Mouse (Mus musculus) frontal cortex, postnatal 10 days (tissue): ENCODE results near the gene Ccdc71.
A peak's percentile ranks its signal among the peaks of the same experiment; 100 is the strongest.

ENCODE experiments used
- DNase-seq, 2 experiments: peaks; one replicate each; pipeline ENCODE4 v3.0.0; 2022; ENCODE audit warnings: low spot score in 2 of 2, mixed read lengths in 1 of 2

Ccdc71 gene

DNA sequence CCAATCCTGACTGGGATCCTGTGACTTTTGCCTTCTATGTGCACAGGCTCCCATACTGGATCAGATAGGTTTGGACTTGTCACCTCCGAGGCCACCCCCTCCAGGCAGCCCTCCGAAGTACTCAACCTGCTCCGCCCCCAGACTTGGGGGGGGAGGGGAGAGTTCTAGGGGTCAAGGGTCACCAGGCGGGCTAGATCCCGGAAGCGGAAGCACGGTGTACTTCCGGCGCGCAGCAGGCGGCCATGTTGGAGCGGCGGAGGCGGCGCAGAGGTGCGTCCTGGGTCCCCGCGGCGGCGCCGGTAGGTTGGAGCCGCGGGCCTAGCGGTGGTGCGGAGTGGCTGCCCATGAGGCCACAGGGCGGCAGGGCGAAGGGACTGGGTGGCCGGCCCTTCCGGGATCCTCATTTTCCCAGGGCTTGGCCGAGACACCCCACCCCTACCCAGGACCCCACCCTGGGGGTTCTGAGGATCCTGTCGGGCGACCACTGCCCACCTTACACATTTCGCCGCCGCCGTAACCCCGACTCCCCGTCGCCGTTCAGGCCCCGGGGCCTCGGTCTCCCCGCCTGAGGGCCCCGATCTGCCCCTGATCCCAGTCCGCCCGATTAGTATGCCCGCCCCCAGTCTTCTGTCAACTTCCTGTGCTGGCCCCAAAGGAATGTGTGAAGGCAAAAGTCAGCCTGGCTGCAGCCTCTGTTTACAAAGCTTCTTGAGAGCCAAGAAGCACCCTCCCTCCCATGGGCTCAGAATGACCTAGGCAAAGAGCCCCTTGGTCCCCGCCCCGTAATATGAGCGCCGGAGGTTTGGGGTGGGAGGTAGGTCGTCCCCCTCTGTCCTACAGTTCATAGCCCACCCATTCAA lies at the start of gene Ccdc71:
TSS of gene Ccdc71 (plus strand) at position 209 of the 860 bp plus-strand sequence.
- peak; percentile 87 for DNase-seq

DNA sequence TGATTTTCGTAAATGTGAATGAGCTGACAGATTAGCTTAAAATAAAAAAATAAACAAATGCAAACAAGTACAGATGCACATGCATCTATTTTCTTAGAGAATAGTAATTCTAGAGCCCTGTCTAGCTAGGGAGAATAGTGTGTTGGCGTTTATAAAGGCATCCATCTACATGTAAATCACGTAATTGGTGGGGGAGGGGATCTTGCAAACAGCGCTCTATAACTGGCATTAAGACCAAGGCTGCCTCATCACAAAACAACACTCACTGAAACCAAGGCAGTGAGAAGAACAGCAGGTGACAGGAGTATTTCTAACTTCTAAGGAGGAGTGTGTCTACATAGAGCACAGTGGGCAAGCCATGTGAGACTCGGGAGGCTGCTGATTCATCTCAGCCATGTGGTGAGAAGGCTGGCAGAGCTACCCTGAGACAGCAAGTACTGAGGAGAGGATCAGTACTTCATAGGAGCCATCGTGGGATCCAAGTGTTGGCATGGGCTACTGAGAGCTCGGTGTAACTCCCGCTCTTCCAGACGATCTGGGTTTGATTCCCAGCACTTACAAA lies 48.9 kb upstream of the Ccdc71 start:
- peak in 1 of 2 experiments; percentile 43 for DNase-seq

DNA sequence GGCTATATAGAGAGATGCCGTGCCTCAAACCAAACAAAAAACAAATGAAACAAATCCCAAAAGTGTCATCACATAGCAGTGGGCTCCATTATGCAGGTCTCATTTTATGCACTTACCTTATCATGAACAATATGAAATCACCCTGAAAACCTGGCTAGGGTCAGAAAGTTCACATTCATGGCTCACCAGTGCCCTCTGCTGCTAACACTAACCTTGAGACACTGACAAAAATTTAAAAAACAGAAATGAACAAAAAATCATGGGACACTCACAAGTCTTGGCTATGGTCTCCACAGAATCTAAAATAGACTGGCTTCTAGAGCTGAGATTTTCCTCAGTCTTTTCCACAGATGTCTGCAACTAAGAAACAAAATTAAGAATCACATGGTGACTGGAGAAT lies 48.1 kb upstream of the Ccdc71 start:
- DNase-seq, result no peak

DNA sequence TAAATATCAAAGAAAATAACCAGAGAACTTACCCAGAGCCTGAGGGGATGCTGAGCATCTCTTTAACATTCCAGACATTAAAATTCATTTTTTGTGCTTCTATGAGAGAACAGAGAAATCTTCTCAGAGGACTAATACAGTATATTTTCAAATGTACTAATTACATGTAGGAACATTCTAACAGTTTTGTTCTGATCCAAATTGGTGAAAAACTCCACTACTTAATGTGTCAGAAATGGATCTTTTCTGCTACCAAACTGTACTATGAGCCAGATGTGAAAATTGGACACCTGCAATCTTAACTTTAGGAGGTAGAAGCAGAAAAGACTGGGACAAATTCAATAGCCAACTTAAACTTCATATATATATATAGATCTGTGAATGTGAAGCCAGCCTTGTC lies 31.9 kb upstream of the Ccdc71 start, which contains the start of gene Ccdc36:
TSS of gene Ccdc36 (minus strand) at position 101 of the 400 bp plus-strand sequence.
- DNase-seq, result no peak

DNA sequence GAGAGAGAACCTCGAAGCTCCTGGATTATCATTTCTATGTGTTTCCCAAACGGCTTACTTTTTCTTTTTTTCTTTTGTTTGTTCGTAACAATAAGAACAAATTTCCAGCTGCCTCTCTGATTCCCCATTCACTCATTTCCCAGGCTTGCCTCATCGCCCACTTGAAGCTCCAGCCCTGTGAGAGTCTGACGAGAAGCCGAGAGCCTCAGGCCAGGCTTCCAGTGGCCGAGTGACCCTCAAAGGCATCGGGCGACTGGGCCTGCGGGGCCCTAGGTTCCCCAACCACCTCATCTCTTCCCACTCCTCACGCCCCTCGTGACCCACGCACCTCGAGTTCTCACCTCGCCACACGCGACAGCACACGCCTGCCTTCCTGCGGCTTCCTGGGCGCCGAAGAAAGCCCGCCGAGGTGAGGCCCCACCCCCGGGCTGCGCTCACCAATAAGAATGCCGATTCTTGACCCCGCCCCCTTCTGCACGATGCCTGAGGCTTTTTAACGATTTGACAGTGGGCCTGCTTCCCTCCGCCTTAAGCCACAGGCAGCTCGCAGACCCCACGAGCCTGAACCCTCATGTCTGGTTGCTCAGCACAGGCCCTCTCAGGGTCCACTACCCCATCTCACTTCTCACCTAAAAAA lies 28.8 kb upstream of the Ccdc71 start:
- no peak for DNase-seq

DNA sequence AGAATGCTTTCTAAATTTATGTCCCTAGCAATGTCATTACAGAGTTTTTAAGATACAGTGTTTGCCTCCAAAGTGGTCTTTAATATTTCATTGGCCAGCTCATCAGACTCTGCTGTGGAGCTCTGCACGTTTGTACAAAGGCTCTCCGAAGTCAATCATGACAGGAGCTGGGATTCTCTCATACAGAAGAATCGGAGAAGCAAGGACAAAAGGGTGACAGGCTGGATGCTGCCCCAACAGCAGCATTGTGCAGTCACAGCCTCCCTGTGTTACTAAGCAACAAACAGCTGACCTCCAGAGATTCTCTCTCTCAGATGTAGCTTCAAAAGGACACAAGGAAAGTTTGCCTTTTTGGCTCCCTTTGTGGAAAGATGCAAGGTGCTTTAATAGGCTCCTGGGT lies 24.1 kb upstream of the Ccdc71 start, which contains the start of gene BC048562:
TSS of gene BC048562 (plus strand) at position 301 of the 400 bp plus-strand sequence.
- DNase-seq, result no peak

DNA sequence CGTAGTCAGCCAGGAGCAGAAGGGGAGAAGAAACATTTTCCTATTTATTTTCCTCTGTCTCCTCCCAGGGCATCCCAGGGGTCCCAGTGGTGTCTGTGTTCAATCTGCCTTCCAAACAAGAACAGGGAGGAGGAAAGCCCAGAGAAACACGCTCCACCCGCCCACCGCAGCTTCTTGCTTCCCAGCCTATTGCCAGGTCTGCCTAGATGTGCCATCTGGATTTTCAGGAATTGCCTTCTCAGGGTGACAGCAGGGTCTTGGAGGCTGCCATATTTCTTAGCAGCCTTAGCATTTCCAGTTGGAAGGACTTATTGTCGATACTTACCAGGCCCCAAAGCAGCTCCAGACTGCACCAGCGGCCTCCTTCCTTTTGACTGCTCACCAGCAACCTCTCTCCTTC lies 21.2 kb upstream of the Ccdc71 start:
- DNase-seq, result no peak

DNA sequence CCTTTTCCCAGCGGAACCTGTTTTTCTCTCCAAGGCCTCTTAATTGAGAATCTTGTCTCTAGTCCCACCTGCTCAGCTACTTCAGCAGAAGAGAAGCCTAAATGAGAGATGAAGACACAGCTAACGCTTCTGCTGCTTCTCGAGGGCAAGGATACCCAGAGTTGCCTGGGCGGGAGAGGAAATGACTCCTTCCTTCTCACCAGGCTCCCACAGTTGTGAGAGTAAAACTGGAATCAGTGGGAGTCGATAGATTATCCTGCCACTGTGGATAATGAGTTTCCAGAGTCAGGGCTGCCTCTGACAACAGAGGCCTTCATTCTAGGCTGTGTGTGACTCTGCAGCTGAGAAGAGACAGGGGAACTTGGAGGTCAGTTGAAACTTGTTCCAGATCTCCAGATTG lies 19.8 kb upstream of the Ccdc71 start:
- DNase-seq, result no peak

DNA sequence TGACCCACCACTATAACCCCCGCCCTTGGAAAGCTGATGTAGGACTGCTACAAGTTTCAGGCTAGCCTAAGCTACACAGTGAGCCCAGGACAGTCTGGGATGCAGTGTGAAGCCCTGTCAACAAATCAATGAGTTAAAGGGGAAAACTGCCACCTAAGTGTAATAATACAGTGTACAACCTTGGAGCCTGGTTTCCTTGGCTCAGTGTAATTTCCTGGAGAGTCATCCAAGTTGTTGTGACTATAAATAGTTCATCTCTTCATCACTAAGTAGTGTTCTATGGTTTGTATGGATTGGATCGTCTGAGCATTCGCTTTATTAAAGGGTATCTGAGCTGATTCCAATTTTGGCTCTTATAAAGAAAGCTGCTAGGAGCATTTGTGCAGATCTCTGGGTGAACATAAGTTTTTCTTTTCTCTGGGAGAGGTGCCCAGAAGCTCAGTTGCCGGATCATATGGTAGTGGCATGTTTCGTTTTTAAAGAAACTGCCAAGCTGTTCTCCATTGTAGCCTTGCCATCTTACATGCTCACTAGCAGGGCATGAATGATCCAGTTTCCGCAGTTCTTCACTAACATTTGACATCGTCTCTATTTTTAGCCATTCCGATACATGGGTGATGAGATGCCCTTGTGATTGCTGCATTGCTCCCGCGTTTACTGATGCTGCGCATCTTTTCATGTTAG lies 18.9 kb upstream of the Ccdc71 start:
- no peak for DNase-seq

DNA sequence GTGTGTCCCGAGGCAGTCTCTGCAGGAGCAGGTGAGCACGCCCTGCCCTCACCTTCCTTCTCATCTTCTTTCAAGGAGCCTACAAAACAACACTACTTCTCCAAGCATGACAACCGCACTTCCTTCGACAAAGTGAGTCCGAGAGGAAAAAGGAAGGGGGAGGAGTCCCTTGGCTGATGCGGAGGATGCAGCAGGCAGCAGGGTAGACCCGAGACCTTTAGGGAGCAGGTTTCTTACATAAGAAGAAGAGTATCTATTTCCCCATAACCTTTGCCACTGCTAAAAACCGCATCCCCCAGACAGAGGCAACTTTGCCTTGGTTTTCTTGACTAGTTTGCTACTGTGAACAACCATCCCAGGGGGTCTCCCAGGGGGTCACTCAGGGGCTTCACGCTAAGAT lies 15.2 kb upstream of the Ccdc71 start:
- no peak for DNase-seq

DNA sequence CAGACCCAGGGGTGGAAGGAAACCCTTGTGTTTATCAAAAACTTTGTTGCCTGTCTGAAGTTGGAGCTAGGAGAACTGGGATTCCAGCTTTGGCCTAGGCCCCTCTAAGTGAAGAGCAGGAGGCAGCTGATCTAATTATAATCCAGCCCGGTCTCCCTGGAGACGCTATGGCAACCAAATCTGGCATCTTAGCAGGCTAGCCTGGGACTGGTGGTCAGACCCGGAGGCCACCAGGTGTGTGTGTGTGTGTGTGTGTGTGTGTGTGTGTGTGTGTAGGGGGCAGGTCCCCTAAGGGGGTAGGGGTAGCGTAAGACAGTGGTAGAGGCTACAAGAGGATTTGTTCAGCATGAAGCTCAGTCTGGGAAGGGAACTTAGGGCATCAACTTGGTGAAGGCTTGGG lies 10.5 kb upstream of the Ccdc71 start:
- peak in 1 of 2 experiments; percentile 58 for DNase-seq

DNA sequence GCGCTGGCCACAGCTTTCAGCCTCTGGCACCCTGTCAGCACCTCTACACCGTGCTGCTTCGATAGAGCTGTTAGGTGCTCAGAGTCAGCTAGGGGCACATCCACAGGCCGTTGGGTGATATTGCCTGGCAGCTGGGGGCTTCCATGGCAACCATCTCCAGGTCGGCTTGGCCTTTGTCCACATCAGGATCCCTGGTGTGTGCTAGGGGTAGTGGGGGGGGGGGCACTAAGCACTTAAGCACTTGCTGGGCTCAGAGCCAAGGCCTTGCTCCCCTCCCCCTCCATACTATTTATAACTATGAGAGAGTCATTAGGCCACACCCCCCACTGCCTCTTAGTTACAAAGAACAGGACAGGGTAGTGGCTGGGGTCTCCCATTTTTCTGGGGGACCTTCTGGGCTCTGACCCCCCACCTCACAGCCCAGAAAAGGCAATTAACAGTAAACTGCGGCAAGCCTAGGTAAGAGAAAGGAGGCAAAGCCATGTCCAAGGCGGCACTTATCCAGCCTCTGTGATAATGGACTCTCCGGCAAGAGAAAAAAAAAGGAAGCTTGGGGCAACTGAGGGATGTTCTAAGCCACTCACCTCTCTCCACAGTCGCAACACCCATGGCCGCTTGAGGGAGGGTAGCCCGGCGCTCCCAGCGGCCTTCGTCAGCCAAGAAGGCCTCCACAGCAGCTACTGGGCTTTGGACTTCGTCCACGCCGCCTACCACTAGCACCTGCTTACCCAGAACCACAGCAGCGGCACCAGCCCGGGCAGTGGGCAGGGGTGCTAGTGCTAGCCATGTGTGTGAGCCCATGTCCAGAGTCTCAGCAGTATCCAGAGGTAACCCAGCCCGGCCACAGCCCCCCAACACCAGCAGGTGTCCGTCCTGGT lies 9.8 kb upstream of the Ccdc71 start:
- no peak for DNase-seq

DNA sequence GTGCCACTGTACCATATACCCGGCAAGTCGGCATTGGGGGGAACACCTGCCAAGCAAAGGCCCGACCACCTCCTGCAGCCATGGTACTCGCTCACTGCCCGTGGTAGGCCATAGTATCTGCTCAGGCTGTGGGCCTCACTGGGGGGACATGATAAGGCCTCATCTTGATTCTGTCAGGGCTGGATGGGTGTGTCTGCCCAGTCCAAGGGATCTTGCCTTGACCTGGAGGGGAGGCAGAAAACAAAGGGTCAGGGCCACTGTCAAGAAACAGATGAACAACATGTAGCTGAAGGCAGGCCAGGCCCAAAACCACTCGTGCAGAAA lies 9.2 kb upstream of the Ccdc71 start:
- no peak for DNase-seq

DNA sequence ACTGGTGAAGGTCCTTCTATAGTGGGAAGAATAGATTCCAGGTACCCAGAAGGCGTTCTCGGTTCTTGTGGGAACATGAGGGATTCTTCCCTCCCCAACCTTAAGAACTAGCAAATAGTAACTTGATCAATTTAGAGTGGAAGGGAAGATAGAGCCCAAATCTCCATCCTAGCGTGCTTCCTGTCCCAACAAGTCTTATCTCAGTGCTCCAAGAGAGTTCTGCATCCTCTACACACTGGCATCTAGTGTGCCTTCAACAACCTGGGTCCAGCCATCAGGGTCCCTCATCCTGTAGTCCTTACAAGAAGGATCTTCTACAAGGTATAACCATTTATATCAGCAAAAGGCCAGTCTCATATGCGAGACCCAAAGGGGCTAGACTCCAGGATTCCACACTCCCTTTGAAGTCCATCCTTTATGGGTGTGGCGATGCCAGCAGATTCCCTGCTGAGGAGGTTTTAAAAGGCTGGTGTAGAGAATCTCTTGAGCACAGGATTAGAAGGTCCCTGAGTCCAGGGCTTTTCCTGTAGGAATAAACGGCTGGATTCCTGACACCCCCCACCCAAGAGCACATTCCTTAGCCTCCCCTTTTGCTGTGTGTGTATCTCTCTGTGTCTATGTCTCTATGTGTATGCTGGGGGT lies 8.7 kb upstream of the Ccdc71 start:
- DNase-seq, result no peak

DNA sequence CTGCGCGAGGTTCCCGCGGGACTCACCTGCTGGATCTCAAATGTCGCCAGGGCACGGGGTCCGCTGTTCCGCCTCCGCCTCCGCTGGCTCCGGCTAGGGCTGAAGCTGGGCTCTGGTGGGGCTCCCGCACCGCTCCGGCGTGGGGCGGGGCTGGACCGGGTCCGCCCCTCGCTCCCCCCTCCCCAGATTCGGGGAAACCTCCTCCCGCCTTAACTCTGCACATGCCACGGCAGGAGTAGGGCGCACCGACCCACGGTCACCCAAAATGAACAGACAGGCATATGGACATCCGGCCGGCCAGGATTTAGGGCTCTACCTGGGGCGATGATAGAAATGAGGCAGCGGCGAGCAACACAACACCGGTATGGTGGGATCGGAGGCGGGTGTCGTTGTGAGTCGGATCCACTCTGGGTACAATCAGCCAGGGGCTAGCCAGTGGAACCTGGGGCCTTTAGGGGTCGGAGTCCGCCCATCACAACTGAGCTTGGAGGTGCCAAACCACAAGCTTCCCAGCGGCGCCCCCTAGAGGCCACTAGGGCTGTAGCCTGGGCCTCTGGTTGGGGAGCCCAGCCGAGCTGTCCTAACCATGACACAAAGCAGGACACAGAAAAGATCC lies 7.9 kb upstream of the Ccdc71 start:
- DNase-seq, result peak; percentile 74 to 87

DNA sequence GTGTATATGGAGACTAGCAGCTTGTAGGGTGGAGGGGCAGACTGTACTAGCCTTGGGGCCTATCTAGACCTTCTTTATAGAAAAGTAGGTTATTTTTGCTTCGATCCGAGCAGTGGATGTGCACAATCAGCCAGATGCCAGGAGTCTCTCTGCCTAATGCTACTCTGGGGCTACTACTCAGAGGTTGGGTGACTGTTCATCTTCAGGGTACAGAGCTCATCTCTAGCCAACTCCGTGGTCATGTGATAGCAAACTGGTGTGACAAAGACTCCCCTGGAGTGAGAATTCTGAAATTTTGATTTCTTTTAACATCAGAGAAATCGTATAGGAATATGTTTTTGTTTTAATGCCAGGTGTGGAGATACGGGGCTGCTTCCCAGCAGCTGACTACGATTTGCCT lies 7.4 kb upstream of the Ccdc71 start:
- DNase-seq, result no peak

DNA sequence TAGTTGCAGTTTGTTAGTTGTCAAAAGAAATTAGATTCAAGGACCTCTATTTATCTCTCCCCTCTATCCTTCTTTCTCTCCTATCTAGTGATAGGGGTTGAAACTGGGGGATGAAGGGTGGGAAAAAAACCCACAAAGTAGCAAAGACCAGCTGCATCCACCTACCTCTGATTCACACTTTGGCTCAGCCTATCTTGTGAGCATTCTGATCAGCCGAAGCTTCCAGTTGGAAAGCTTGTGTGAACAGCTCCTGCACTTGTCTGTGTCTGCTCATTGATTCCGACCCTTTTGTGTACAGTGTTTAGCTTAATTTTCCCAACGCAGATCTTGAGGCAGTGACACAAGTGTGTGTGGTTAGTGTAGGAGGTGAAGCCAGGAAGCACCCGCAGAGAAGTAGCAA lies 6.9 kb upstream of the Ccdc71 start:
- DNase-seq, result no peak

DNA sequence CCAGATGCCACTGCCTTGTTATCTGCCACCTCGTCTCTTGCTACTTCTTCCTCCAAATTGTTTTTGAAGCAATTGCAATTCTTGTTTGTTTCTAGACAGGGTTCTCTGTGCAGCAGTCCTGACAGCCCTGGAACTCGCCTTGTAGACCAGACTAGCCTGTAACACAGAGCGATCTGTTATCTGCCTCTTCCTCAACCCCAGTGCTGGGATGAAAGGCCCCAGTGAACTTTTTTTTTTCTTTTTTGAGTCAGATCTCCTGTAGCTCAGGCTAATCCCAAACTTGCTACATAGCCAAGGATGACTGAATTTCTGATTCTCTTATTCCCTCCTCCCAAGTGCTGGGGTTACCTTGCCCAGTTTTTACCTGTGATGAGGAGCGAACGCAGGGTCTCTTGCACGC lies 5.9 kb upstream of the Ccdc71 start:
- DNase-seq, result no peak

DNA sequence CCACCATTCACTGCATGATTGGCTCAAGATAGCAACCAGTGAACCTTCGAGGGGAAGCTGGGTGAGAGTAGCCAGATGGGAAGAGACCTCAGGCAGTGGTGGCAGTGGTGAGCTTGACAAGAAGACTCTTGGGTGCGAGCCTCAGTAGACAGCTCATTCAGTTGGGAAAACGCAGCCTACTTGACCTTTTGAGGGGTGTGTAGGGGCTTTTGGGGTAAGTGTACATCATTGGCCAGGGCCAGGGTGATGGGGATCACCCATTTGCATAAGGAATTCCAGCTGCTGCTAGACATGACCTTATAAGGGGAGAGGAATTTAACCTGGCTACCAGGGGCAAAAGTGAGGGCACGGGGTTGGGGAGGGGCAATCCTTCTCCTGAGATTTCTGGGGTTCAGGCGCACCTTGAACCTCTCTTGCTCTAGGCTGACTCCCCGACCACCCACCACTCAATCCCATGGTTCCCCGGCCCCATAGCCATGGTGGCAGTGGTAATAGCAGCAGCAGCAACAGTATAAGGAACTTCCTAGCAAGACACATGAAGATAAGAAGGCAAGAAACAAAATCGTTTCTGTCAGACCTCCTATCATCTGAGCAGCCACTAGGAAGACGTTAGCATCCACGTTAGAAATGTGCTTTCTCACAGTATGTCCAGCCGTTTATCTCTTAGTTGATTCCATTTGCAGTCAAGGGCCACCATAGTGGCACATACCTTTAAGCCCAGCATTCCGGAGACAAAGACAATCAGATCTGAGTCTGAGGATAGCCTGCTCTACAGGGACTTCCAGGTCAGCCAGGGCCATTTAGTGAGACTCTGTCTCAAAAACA lies 4.4 kb upstream of the Ccdc71 start:
- no peak for DNase-seq

DNA sequence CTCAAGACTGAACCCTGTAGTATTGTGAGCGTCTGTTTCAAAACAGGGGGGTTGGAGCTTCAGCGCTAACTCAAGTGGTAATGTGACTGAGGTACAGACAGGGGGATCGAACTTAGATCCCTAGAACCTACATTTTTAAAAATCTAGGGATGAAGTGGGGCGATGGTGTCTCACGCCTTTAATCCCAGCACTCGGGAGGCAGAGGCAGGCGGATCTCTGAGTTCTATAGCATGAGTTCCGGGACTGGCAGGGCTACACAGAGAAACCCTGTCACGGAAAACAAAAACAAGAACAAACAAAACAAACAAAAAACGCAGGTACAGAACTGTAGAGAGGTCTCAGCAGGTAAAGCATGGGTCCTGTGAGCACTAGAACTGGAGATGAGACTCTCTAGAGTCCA lies 3.4 kb upstream of the Ccdc71 start:
- no peak for DNase-seq
